Mouse (Mus musculus) CH12.LX (cell line): ENCODE results near the gene B3gnt2. TPM values are rescaled to one million over a fixed set of nuclear protein-coding genes. Genes with fewer than 3 reads are reported as not detected.

Experiments used
- DNase-seq: peaks from one replicate; pipeline ENCODE4 v3.0.0-alpha.2; 2013; ENCODE audit errors: extremely low read depth
- H3K27ac ChIP-seq: 2 replicates; pipeline ENCODE4 v1.5.1; 2012; ENCODE audit warnings: low read depth, mild to moderate bottlenecking, control low read depth, moderate library complexity; ENCODE audit not compliant: insufficient read depth
- H3K27me3 ChIP-seq: replicated peaks from 2 replicates; pipeline ENCODE3; 2012; ENCODE audit warnings: inconsistent platforms
- H3K36me3 ChIP-seq, 2 experiments: replicated peaks in 1 of 2; 2 replicates each; pipeline versions ENCODE3 to v1.6.1; 2012; ENCODE audit warnings: inconsistent platforms in 1 of 2, low read length in 1 of 2, mild to moderate bottlenecking in 1 of 2, mixed read lengths in 1 of 2, moderate library complexity in 1 of 2; ENCODE audit not compliant: control insufficient read depth in 1 of 2, insufficient read depth in 1 of 2
- H3K4me1 ChIP-seq, 2 experiments: 2 replicates each; pipeline ENCODE4 v1.6.1; 2012; ENCODE audit warnings: inconsistent platforms in 1 of 2, moderate library complexity in 1 of 2; ENCODE audit not compliant: insufficient read depth in 2 of 2, control insufficient read depth in 1 of 2
- H3K4me2 ChIP-seq: 2 replicates; pipeline ENCODE4 v1.6.1; 2012; ENCODE audit warnings: low read depth, mild to moderate bottlenecking, control low read depth; ENCODE audit not compliant: poor library complexity, insufficient read depth, severe bottlenecking
- H3K4me3 ChIP-seq, 3 experiments: fragments of 150-350 bp in 1 of 3; sonication (generic) in 1 of 3; replicated peaks in 1 of 3; 2 replicates each; pipeline versions ENCODE3 to v1.5.1; 2011 to 2012; ENCODE audit warnings: low read depth in 2 of 3, low read length in 2 of 3, mild to moderate bottlenecking in 2 of 3, moderate library complexity in 2 of 3, control low read depth in 1 of 3, improper control_type of control experiment in 1 of 3, inconsistent platforms in 1 of 3, mixed read lengths in 1 of 3; ENCODE audit not compliant: poor library complexity in 1 of 3
- H3K79me2 ChIP-seq: replicated peaks from 2 replicates; pipeline ENCODE4 v1.6.1; 2012; ENCODE audit warnings: mild to moderate bottlenecking, moderate library complexity; ENCODE audit not compliant: control insufficient read depth, poor library complexity, insufficient read depth, severe bottlenecking; ENCODE audit errors: extremely low read depth
- H3K9ac ChIP-seq: 2 replicates; pipeline ENCODE4 v1.6.1; 2012; ENCODE audit warnings: low read depth, mild to moderate bottlenecking, control low read depth, moderate library complexity; ENCODE audit not compliant: insufficient read depth
- H3K9me3 ChIP-seq: replicated peaks from 2 replicates; pipeline ENCODE3; 2012; ENCODE audit warnings: low read length, inconsistent platforms, mixed read lengths
- BHLHE40 ChIP-seq: IDR thresholded peaks from 2 replicates; pipeline ENCODE4 v1.6.1; 2011; ENCODE audit warnings: mild to moderate bottlenecking, low read depth, low read length, improper control_type of control experiment
- CTCF ChIP-seq, 2 experiments: IDR thresholded peaks in 1 of 2; conservative IDR thresholded peaks in 1 of 2; 2 replicates each; pipeline ENCODE4 v1.5.1; 2011 to 2012; ENCODE audit warnings: low read depth in 2 of 2, low read length in 2 of 2, improper control_type of control experiment in 1 of 2, inconsistent platforms in 1 of 2, mild to moderate bottlenecking in 1 of 2, moderate library complexity in 1 of 2
- ELF1 ChIP-seq: IDR thresholded peaks from 2 replicates; pipeline ENCODE4 v1.6.1; 2014; ENCODE audit warnings: low read depth, mild to moderate bottlenecking, inconsistent platforms, low read length, improper control_type of control experiment
- EP300 ChIP-seq: IDR thresholded peaks from 2 replicates; pipeline ENCODE4 v1.6.1; 2011; ENCODE audit warnings: low read length, improper control_type of control experiment
- HCFC1 ChIP-seq: IDR thresholded peaks from 2 replicates; pipeline ENCODE4 v1.6.1; 2012; ENCODE audit warnings: low read depth, mild to moderate bottlenecking, inconsistent platforms, low read length, improper control_type of control experiment
- KAT2A ChIP-seq: IDR thresholded peaks from 2 replicates; pipeline ENCODE4 v1.6.1; 2012; ENCODE audit warnings: low read length, improper control_type of control experiment, inconsistent platforms; ENCODE audit not compliant: insufficient replicate concordance
- MAFK ChIP-seq: IDR thresholded peaks from 2 replicates; pipeline ENCODE4 v1.6.1; 2011; ENCODE audit warnings: low read length, improper control_type of control experiment; ENCODE audit not compliant: insufficient replicate concordance
- MAX ChIP-seq: IDR thresholded peaks from 2 replicates; pipeline ENCODE4 v1.6.1; 2011; ENCODE audit warnings: low read length, improper control_type of control experiment
- MAZ ChIP-seq: IDR thresholded peaks from 2 replicates; pipeline ENCODE4 v1.6.1; 2012; ENCODE audit warnings: low read depth, mild to moderate bottlenecking, inconsistent platforms, low read length, improper control_type of control experiment, moderate library complexity
- MXI1 ChIP-seq: IDR thresholded peaks from 2 replicates; pipeline ENCODE4 v1.6.1; 2011; ENCODE audit warnings: mild to moderate bottlenecking, low read depth, low read length, improper control_type of control experiment
- PAX5 ChIP-seq: IDR thresholded peaks from 2 replicates; pipeline ENCODE4 v1.6.1; 2012; ENCODE audit warnings: low read length, inconsistent platforms, mixed read lengths
- RAD21 ChIP-seq: IDR thresholded peaks from 2 replicates; pipeline ENCODE4 v1.6.1; 2011; ENCODE audit warnings: low read depth, mild to moderate bottlenecking, low read length, improper control_type of control experiment, moderate library complexity
- RCOR1 ChIP-seq: conservative IDR thresholded peaks from 2 replicates; pipeline ENCODE4 v1.6.1; 2012; ENCODE audit warnings: low read depth, mild to moderate bottlenecking, inconsistent platforms, low read length, improper control_type of control experiment
- SMC3 ChIP-seq: IDR thresholded peaks from 2 replicates; pipeline ENCODE4 v1.6.1; 2011; ENCODE audit warnings: low read depth, low read length, improper control_type of control experiment
- TCF12 ChIP-seq: IDR thresholded peaks from 2 replicates; pipeline ENCODE4 v1.6.1; 2014; ENCODE audit warnings: low read depth, mild to moderate bottlenecking, inconsistent platforms, low read length, improper control_type of control experiment
- USF2 ChIP-seq: conservative IDR thresholded peaks from 2 replicates; pipeline ENCODE4 v1.6.1; 2011; ENCODE audit warnings: low read depth, low read length, improper control_type of control experiment
- ZMIZ1 ChIP-seq: IDR thresholded peaks from 2 replicates; pipeline ENCODE4 v1.6.1; 2012; ENCODE audit warnings: low read depth, mild to moderate bottlenecking, inconsistent platforms, low read length, improper control_type of control experiment
- dilution Hi-C: fragments of 300-500 bp; cut with MboI; formaldehyde crosslinking; loops from 2 replicates; pipeline ENCODE4 v1.14.3; 2020; ENCODE audit warnings: low sequenced_read_pairs; ENCODE audit not compliant: extremely low pct_unique_long_range_greater_than_20kb, extremely low pct_ligation_motif_present
- in situ Hi-C: fragments of 300-500 bp; cut with MboI; formaldehyde crosslinking; loops from 3 replicates; pipeline ENCODE4 v1.14.3; 2019; ENCODE audit warnings: low sequenced_read_pairs, low pct_ligation_motif_present, low pct_unique_long_range_greater_than_20kb, mixed read lengths
- polyA plus RNA-seq: library from polyadenylated mRNA; unstranded; fragments of >175 nt; gene quantifications from 2 replicates; pipeline ENCODE4 v1.2.1, GENCODE M21; 2012; ENCODE audit warnings: low read depth; ENCODE audit not compliant: insufficient read length
- total RNA-seq, 2 experiments: library from RNA; depleted of rRNA; stranded (reverse); fragments of 300-350 nt in 1 of 2; fragments of >200 nt in 1 of 2; gene quantifications; 2 replicates each; pipeline ENCODE4 v1.2.3; 2012 to 2014

B3gnt2 gene
- total and polyA plus RNA-seq, 3 experiments: 74.6 to 96.0 (median 75.2) TPM

DNA sequence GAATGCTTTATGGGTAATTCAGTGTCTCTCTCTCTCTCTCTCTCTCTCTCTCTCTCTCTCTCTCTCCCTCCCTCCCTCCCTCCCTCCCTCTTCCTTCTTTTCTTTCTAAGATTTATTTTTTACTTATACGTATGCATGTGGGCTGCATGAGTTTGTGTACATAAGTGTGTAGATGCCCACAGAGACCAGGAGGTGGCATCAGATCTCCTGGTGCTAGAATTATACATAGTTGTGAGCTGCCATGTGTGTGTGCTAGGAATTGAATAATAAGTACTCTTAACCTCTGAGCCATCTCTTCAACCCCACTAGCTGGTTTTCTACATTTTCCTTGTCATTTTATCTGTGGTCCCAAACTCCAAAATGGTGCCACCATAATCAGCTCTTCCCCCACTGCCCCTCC is 35.2 kb downstream of the B3gnt2 start:
- Histone ChIP-seq H3K36me3 (peaks cover 11 to 63% of the 10 kb centered on the region in 2 experiments), H3K4me2 (no peak overlapping the region)
- in situ Hi-C loops: no loop called here

DNA sequence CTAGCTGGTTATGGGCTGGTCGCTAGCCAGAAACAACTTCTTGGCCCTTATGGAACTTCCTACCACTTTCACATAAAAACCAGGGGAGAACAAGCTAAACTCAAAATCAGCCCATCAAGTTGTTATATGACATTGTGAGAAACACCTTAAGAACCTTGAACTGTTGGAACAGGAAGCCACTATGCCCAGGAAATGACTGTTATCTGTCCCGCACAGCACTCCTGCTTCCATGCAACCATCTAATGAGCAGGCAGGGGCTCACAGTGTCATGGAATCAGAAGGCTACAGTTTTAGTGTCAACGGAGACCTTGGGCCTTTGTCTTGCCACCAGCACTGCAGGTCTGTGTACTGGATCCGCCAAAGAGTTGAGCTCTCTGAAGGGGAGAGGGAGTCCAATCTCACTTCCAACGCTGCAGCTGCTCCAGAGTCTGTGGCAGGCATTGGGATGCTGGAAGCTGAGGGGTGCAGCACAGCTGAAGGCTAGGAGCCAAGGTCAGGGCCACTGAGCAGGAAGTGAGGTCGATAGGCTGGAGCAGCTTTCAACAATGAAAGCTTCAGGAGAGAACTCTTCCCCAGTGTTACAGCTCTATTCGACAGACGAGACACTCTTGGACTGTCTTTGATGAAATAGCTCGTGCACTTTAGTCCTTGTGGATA is 36.6 kb downstream of the B3gnt2 start:
- Histone ChIP-seq H3K27me3 (no peaks in the 10 kb centered on the region), H3K4me1 (peaks cover 21 to 47% of the 10 kb centered on the region in 2 experiments), H3K4me3 (no peak overlapping the region), H3K9ac (no peak overlapping the region), H3K4me2 (no peak overlapping the region), H3K27ac (no peak overlapping the region), H3K36me3 (peaks cover 2 to 52% of the 10 kb centered on the region in 2 experiments), H3K9me3 (peaks cover 10% of the 10 kb centered on the region), H3K79me2 (no peaks in the 10 kb centered on the region)
- in situ Hi-C loops: no loop called here
- TF ChIP-seq BHLHE40 (no peak), EP300 (peak; percentile 29; the same call in 1 of the 2 replicates), PAX5 (no peak), MXI1 (no peak)
- no peak for DNase-seq
- dilution Hi-C loops: no loop called here

More for the DNA sequence above, 35.2 kb downstream of the B3gnt2 start:
- Histone ChIP-seq H3K27me3 (no peaks in the 10 kb centered on the region), H3K4me3 (no peak overlapping the region), H3K9me3 (peaks cover 10% of the 10 kb centered on the region), H3K9ac (no peak overlapping the region), H3K27ac (no peak overlapping the region), H3K4me1 (peaks cover 16 to 43% of the 10 kb centered on the region in 2 experiments), H3K79me2 (no peaks in the 10 kb centered on the region; the same call in 1 of the 2 replicates)
- dilution Hi-C loops: no loop called here
- TF ChIP-seq CTCF (conservative IDR thresholded peaks at IDR 0.05 in 1 of 2, IDR thresholded peaks at IDR 0.05 in 1 of 2; ENCODE audit: low read depth in 2 of 2, low read length in 2 of 2) (peak in 1 of 2 experiments; percentile 34; a peak in 2 of 4 replicates), RAD21 (peak; percentile 27), SMC3 (peak; percentile 51), KAT2A (no peak)
- DNase-seq: no peak

DNA sequence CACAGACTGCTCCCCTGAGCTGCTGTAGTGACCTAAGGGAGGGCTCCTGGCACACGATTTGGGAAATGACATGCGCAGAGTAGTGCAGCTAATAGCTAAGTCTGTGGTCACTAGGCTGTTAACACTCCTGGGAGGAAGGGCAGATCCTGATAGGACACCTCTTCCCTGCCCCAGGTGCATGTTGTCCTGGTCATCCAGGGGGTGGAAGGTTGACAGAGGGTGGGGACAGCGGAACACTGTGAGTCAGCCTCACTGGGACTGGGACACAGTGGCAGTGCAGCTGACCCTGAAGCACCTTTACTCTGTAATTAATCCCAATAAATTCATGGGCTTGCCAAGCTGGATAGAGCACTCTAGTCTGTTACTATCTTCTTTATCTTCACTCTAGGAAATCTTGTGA is 39.5 kb downstream of the B3gnt2 start:
- Histone ChIP-seq H3K4me3 (no peak overlapping the region), H3K9me3 (peaks cover 4% of the 10 kb centered on the region), H3K9ac (no peak overlapping the region), H3K79me2 (no peaks in the 10 kb centered on the region), H3K27me3 (no peaks in the 10 kb centered on the region), H3K4me2 (no peak overlapping the region), H3K27ac (no peak overlapping the region), H3K36me3 (peaks cover 0 to 26% of the 10 kb centered on the region in 2 experiments), H3K4me1 (peaks cover 38 to 77% of the 10 kb centered on the region in 2 experiments)
- no peak for DNase-seq
- in situ Hi-C loops: no loop called here
- dilution Hi-C loops: no loop called here
- no peak for TF ChIP-seq EP300
- no peak for TF ChIP-seq HCFC1
- TF ChIP-seq ZMIZ1: no peak
- no peak for TF ChIP-seq MAFK
- TF ChIP-seq ELF1: no peak
- TF ChIP-seq KAT2A: no peak
- no peak for TF ChIP-seq MAX
- no peak for TF ChIP-seq SMC3
- TF ChIP-seq USF2: no peak
- no peak for TF ChIP-seq RCOR1
- no peak for TF ChIP-seq TCF12
- TF ChIP-seq MAZ: no peak
- TF ChIP-seq PAX5: no peak
